Mouse (Mus musculus): ENCODE results near the gene Trpm1.

Trpm1 gene

GRCm38 (mm10) chr7:64159056-64159542, 5.5 kb downstream of the Trpm1 start:
- DNase-seq (ENCODE audit: low read depth, low spot score): no peak
- no peaks in the 10 kb centered on the region for H3K27me3 ChIP-seq (ENCODE audit: control insufficient read depth, insufficient read depth, low read length, poor library complexity, severe bottlenecking)
- H3K36me3 ChIP-seq (ENCODE audit: control insufficient read depth, insufficient read depth, low read length, poor library complexity, severe bottlenecking): no peaks in the 10 kb centered on the region

GRCm38 (mm10) chr7:64159612-64160591, 6.3 kb downstream of the Trpm1 start:
- no peaks in the 10 kb centered on the region for H3K27me3 ChIP-seq (ENCODE audit: control insufficient read depth, insufficient read depth, low read length, poor library complexity, severe bottlenecking)
- DNase-seq (ENCODE audit: low read depth, low spot score): no peak
- H3K36me3 ChIP-seq (ENCODE audit: control insufficient read depth, insufficient read depth, low read length, poor library complexity, severe bottlenecking): no peaks in the 10 kb centered on the region

- DNase-seq (ENCODE audit: low read depth, low spot score): no peak
- H3K27me3 ChIP-seq (ENCODE audit: control insufficient read depth, insufficient read depth, low read length, poor library complexity, severe bottlenecking): no peaks in the 10 kb centered on the region
- no peaks in the 10 kb centered on the region for H3K36me3 ChIP-seq (ENCODE audit: control insufficient read depth, insufficient read depth, low read length, poor library complexity, severe bottlenecking)
Measured at GRCm38 (mm10) chr7:64160737-64161470, 7.3 kb downstream of the Trpm1 start.

GRCm38 (mm10) chr7:64161990-64162389, 8.4 kb downstream of the Trpm1 start:
- no peak for DNase-seq (ENCODE audit: low read depth, low spot score)
- no peaks in the 10 kb centered on the region for H3K36me3 ChIP-seq (ENCODE audit: control insufficient read depth, insufficient read depth, low read length, poor library complexity, severe bottlenecking)
- no peaks in the 10 kb centered on the region for H3K27me3 ChIP-seq (ENCODE audit: control insufficient read depth, insufficient read depth, low read length, poor library complexity, severe bottlenecking)

- no peaks in the 10 kb centered on the region for H3K36me3 ChIP-seq (ENCODE audit: control insufficient read depth, insufficient read depth, low read length, poor library complexity, severe bottlenecking)
- no peak for DNase-seq (ENCODE audit: low read depth, low spot score)
- H3K27me3 ChIP-seq (ENCODE audit: control insufficient read depth, insufficient read depth, low read length, poor library complexity, severe bottlenecking): no peaks in the 10 kb centered on the region
Measured at GRCm38 (mm10) chr7:64163086-64163485, 9.5 kb downstream of the Trpm1 start.

GRCm38 (mm10) chr7:64163890-64164289, 10.3 kb downstream of the Trpm1 start:
- no peaks in the 10 kb centered on the region for H3K27me3 ChIP-seq (ENCODE audit: control insufficient read depth, insufficient read depth, low read length, poor library complexity, severe bottlenecking)
- no peaks in the 10 kb centered on the region for H3K36me3 ChIP-seq (ENCODE audit: control insufficient read depth, insufficient read depth, low read length, poor library complexity, severe bottlenecking)
- no peak for DNase-seq (ENCODE audit: low read depth, low spot score)

- Histone ChIP-seq H3K36me3 (ENCODE audit: control insufficient read depth, insufficient read depth, low read length, poor library complexity, severe bottlenecking) (no peaks in the 10 kb centered on the region), H3K27me3 (ENCODE audit: control insufficient read depth, insufficient read depth, low read length, poor library complexity, severe bottlenecking) (no peaks in the 10 kb centered on the region)
- peak; percentile 14 for DNase-seq (ENCODE audit: low read depth, low spot score)
Measured at GRCm38 (mm10) chr7:64164997-64165396, 11.4 kb downstream of the Trpm1 start.

GRCm38 (mm10) chr7:64166025-64166424, 12.4 kb downstream of the Trpm1 start:
- no peak for DNase-seq (ENCODE audit: low read depth, low spot score)
- H3K27me3 ChIP-seq (ENCODE audit: control insufficient read depth, insufficient read depth, low read length, poor library complexity, severe bottlenecking): no peaks in the 10 kb centered on the region
- H3K36me3 ChIP-seq (ENCODE audit: control insufficient read depth, insufficient read depth, low read length, poor library complexity, severe bottlenecking): no peaks in the 10 kb centered on the region

- no peaks in the 10 kb centered on the region for H3K27me3 ChIP-seq (ENCODE audit: control insufficient read depth, insufficient read depth, low read length, poor library complexity, severe bottlenecking)
- no peak for DNase-seq (ENCODE audit: low read depth, low spot score)
- no peaks in the 10 kb centered on the region for H3K36me3 ChIP-seq (ENCODE audit: control insufficient read depth, insufficient read depth, low read length, poor library complexity, severe bottlenecking)
Measured at GRCm38 (mm10) chr7:64166724-64167123, 13.1 kb downstream of the Trpm1 start.

GRCm38 (mm10) chr7:64179310-64179709, 25.7 kb downstream of the Trpm1 start:
- Histone ChIP-seq H3K27me3 (ENCODE audit: control insufficient read depth, insufficient read depth, low read length, poor library complexity, severe bottlenecking) (no peaks in the 10 kb centered on the region), H3K36me3 (ENCODE audit: control insufficient read depth, insufficient read depth, low read length, poor library complexity, severe bottlenecking) (no peaks in the 10 kb centered on the region)
- DNase-seq (ENCODE audit: low read depth, low spot score): no peak

- Histone ChIP-seq H3K36me3 (ENCODE audit: control insufficient read depth, insufficient read depth, low read length, poor library complexity, severe bottlenecking) (no peaks in the 10 kb centered on the region), H3K27me3 (ENCODE audit: control insufficient read depth, insufficient read depth, low read length, poor library complexity, severe bottlenecking) (no peaks in the 10 kb centered on the region)
- no peak for DNase-seq (ENCODE audit: low read depth, low spot score)
Measured at GRCm38 (mm10) chr7:64185203-64185931, 31.7 kb downstream of the Trpm1 start.

GRCm38 (mm10) chr7:64185932-64186312, 32.3 kb downstream of the Trpm1 start:
- no peaks in the 10 kb centered on the region for H3K27me3 ChIP-seq (ENCODE audit: control insufficient read depth, insufficient read depth, low read length, poor library complexity, severe bottlenecking)
- H3K36me3 ChIP-seq (ENCODE audit: control insufficient read depth, insufficient read depth, low read length, poor library complexity, severe bottlenecking): no peaks in the 10 kb centered on the region
- DNase-seq (ENCODE audit: low read depth, low spot score): no peak

GRCm38 (mm10) chr7:64192261-64192943, 38.8 kb downstream of the Trpm1 start:
- no peaks in the 10 kb centered on the region for H3K36me3 ChIP-seq (ENCODE audit: control insufficient read depth, insufficient read depth, low read length, poor library complexity, severe bottlenecking)
- DNase-seq (ENCODE audit: low read depth, low spot score): no peak
- H3K27me3 ChIP-seq (ENCODE audit: control insufficient read depth, insufficient read depth, low read length, poor library complexity, severe bottlenecking): no peaks in the 10 kb centered on the region

- no peak for DNase-seq (ENCODE audit: low read depth, low spot score)
- Histone ChIP-seq H3K27me3 (ENCODE audit: control insufficient read depth, insufficient read depth, low read length, poor library complexity, severe bottlenecking) (no peaks in the 10 kb centered on the region), H3K36me3 (ENCODE audit: control insufficient read depth, insufficient read depth, low read length, poor library complexity, severe bottlenecking) (no peaks in the 10 kb centered on the region)
Measured at GRCm38 (mm10) chr7:64193476-64193875, 39.8 kb downstream of the Trpm1 start.
